Mouse (Mus musculus): ENCODE data around the gene Fanci.

Fanci gene

GRCm38 (mm10) chr7:79391883-79392649, at the start of gene Fanci:
TSS of gene Fanci (plus strand) at chr7:79391929.
- peak; percentile 90 for DNase-seq

- DNase-seq, result peak; percentile 30
Observed at GRCm38 (mm10) chr7:79345902-79346301, 45.8 kb upstream of the Fanci start.

GRCm38 (mm10) chr7:79346555-79347075, 45.1 kb upstream of the Fanci start:
- no peak for DNase-seq

- no peak for DNase-seq
Observed at GRCm38 (mm10) chr7:79347108-79347813, 44.5 kb upstream of the Fanci start.

- DNase-seq, result no peak
Observed at GRCm38 (mm10) chr7:79348816-79349215, 42.9 kb upstream of the Fanci start.

- peak; percentile 71 for DNase-seq
Observed at GRCm38 (mm10) chr7:79349738-79350386, 41.9 kb upstream of the Fanci start.

- DNase-seq, result no peak
Observed at GRCm38 (mm10) chr7:79358350-79359182, 33.2 kb upstream of the Fanci start.

GRCm38 (mm10) chr7:79359183-79359435, 32.6 kb upstream of the Fanci start:
- DNase-seq, result no peak

GRCm38 (mm10) chr7:79360056-79360455, 31.7 kb upstream of the Fanci start:
- DNase-seq, result no peak

GRCm38 (mm10) chr7:79362208-79362607, 29.5 kb upstream of the Fanci start:
- no peak for DNase-seq

- DNase-seq, result no peak
Observed at GRCm38 (mm10) chr7:79362830-79363229, 28.9 kb upstream of the Fanci start.

- peak; percentile 25 for DNase-seq
Observed at GRCm38 (mm10) chr7:79363370-79364043, 28.2 kb upstream of the Fanci start.

GRCm38 (mm10) chr7:79368664-79369063, 23.1 kb upstream of the Fanci start:
- no peak for DNase-seq

GRCm38 (mm10) chr7:79369416-79369815, 22.3 kb upstream of the Fanci start:
- no peak for DNase-seq

GRCm38 (mm10) chr7:79371321-79371879, 20.3 kb upstream of the Fanci start:
- DNase-seq, result peak; percentile 31

- DNase-seq, result no peak
Observed at GRCm38 (mm10) chr7:79374017-79374416, 17.7 kb upstream of the Fanci start.

- no peak for DNase-seq
Observed at GRCm38 (mm10) chr7:79375594-79375993, 16.1 kb upstream of the Fanci start.

- DNase-seq, result no peak
Observed at GRCm38 (mm10) chr7:79376516-79377275, 15.0 kb upstream of the Fanci start.

GRCm38 (mm10) chr7:79386422-79387133, 5.2 kb upstream of the Fanci start, which contains the start of gene Rlbp1:
TSS of gene Rlbp1 (minus strand) at chr7:79387048.
- DNase-seq, result no peak

- no peak for DNase-seq
Observed at GRCm38 (mm10) chr7:79387140-79387539, 4.6 kb upstream of the Fanci start.

Measured in cerebellum, adult 11 months (tissue).